In the genomic region with DNA sequence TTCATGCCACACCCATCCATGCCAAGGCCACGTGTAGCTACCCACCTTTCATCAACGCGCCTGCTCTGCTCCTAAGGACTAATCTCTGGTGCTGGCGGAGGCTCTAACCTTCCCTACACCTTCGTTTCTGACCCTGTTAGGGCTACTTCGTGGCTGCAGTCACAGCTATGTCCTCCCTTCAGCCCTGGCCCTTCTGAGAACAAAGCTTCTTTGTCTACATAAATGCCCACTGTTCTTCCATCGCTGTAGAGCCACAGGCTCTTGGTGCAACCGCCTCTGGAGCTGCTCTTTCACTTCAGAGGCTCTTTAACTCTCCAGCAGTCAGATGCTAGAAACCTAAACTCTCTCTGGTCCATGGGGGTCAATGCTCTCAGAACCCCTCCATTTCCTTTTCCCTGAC, we compare ENCODE assay signal across 12 mouse cellular contexts. TPM values are rescaled to one million over a fixed set of nuclear protein-coding genes. Genes with fewer than 3 reads are reported as not detected.
DNase-seq lines count a peak whose midpoint lies in the region; ATAC-seq and TF ChIP-seq lines count a peak whose summit lies in the region.
"Had no signal": no experiment of that assay in that cellular context is flagged by ENCODE, and none has a peak within 500 bp of the region (broad histone marks: within the 10 kb centered on the region; RNA-seq: fewer than 3 reads in every experiment).

No protein-coding gene starts in this region.

- no peak overlapping the region for H3K4me3 ChIP-seq in cerebellum, adult 2 months (replicated peaks; ENCODE audit: insufficient read depth, low read depth, low read length)
- H3K4me3 ChIP-seq in hindbrain, embryonic 12.5 days = no peak overlapping the region
- no peak overlapping the region for H3K4me3 ChIP-seq in hindbrain, embryonic 14.5 days (replicated peaks; ENCODE audit: low read length)
- H3K4me3 ChIP-seq in neural tube, embryonic 12.5 days = no peak overlapping the region
- H3K4me3 ChIP-seq in neural tube, embryonic 15.5 days (replicated peaks) = no peak overlapping the region
- H3K4me3 ChIP-seq: hindbrain, embryonic 15.5 days; lung, embryonic 15.5 days had no signal

- WGBS in cerebellum, adult 2 months = 60% methylated on average over 8 of the region's 8 CpGs
- WGBS in hindbrain, embryonic 12.5 days = 53% methylated on average over 8 of the region's 8 CpGs
- 55% methylated on average over 8 of the region's 8 CpGs for WGBS in hindbrain, embryonic 14.5 days
- 55% methylated on average over 8 of the region's 8 CpGs for WGBS in neural tube, embryonic 12.5 days
- WGBS in neural tube, embryonic 15.5 days = 58% methylated on average over 8 of the region's 8 CpGs

- no peak for ATAC-seq in hindbrain, embryonic 12.5 days (ENCODE audit: low FRiP score)
- ATAC-seq in hindbrain, embryonic 14.5 days (ENCODE audit: low FRiP score) = no peak
- ATAC-seq in neural tube, embryonic 12.5 days (ENCODE audit: low FRiP score, low read depth) = no peak
- no peak for ATAC-seq in neural tube, embryonic 15.5 days (ENCODE audit: low FRiP score)

- H3K9ac ChIP-seq in hindbrain, embryonic 12.5 days = no peak overlapping the region
- no peak overlapping the region for H3K9ac ChIP-seq in hindbrain, embryonic 14.5 days
- peak overlapping the region; percentile 17; the same call in 1 of the 2 replicates for H3K9ac ChIP-seq in neural tube, embryonic 12.5 days
- H3K9ac ChIP-seq in neural tube, embryonic 15.5 days (replicated peaks) = no peak overlapping the region
- H3K9ac ChIP-seq: hindbrain, embryonic 15.5 days; lung, embryonic 15.5 days had no signal

- H3K4me1 ChIP-seq in cerebellum, adult 2 months (ENCODE audit: control insufficient read depth, insufficient read depth, low read length) = peaks cover 39% of the 10 kb centered on the region
- H3K4me1 ChIP-seq in hindbrain, embryonic 12.5 days = peaks cover 24% of the 10 kb centered on the region
- H3K4me1 ChIP-seq in hindbrain, embryonic 14.5 days (replicated peaks; ENCODE audit: control insufficient read depth, insufficient read depth, low read length) = peaks cover 6% of the 10 kb centered on the region; the same call in 1 of the 2 replicates
- peaks cover 22% of the 10 kb centered on the region for H3K4me1 ChIP-seq in neural tube, embryonic 12.5 days
- H3K4me1 ChIP-seq in neural tube, embryonic 15.5 days = peaks cover 42% of the 10 kb centered on the region

- H3K27ac ChIP-seq in cerebellum, adult 2 months (ENCODE audit: insufficient read depth, low read length) = peak overlapping the region; percentile 48; the same call in 1 of the 2 replicates
- peak overlapping the region; percentile 23; the same call in 1 of the 2 replicates for H3K27ac ChIP-seq in hindbrain, embryonic 12.5 days
- H3K27ac ChIP-seq in hindbrain, embryonic 14.5 days = no peak overlapping the region
- H3K27ac ChIP-seq in neural tube, embryonic 12.5 days = no peak overlapping the region
- no peak overlapping the region for H3K27ac ChIP-seq in neural tube, embryonic 15.5 days (replicated peaks)
- H3K27ac ChIP-seq: hindbrain, embryonic 15.5 days; lung, embryonic 15.5 days had no signal

- H3K4me2 ChIP-seq in hindbrain, embryonic 12.5 days (replicated peaks) = no peak overlapping the region
- H3K4me2 ChIP-seq in hindbrain, embryonic 14.5 days (replicated peaks) = no peak overlapping the region
- H3K4me2 ChIP-seq in neural tube, embryonic 12.5 days (replicated peaks) = no peak overlapping the region
- H3K4me2 ChIP-seq in neural tube, embryonic 15.5 days = no peak overlapping the region
- H3K4me2 ChIP-seq: hindbrain, embryonic 15.5 days; lung, embryonic 15.5 days had no signal

- DNase-seq in cerebellum, adult 2 months = no peak
- no peak for DNase-seq in cerebellum, adult 18-20 months
- no peak for DNase-seq in hindbrain, embryonic 14.5 days (ENCODE audit: low spot score)
- no peak for DNase-seq in Muller cell, postnatal 12 days (ENCODE audit: inconsistent ontology term)
- no peak for DNase-seq in embryo, embryonic 11 days
- DNase-seq: adrenal gland, postnatal 36 days; cerebellum, adult 8-10 months had no signal

- peaks cover 13% of the 10 kb centered on the region for H3K36me3 ChIP-seq in hindbrain, embryonic 12.5 days
- peaks cover 3% of the 10 kb centered on the region for H3K36me3 ChIP-seq in hindbrain, embryonic 14.5 days (replicated peaks; ENCODE audit: control insufficient read depth, insufficient read depth)
- peaks cover 16% of the 10 kb centered on the region for H3K36me3 ChIP-seq in neural tube, embryonic 12.5 days
- H3K36me3 ChIP-seq in neural tube, embryonic 15.5 days = peaks cover 18% of the 10 kb centered on the region
- H3K36me3 ChIP-seq: lung, embryonic 15.5 days had no signal

- H3K27me3 ChIP-seq in cerebellum, adult 2 months (ENCODE audit: control insufficient read depth, insufficient read depth, low read length) = no peaks in the 10 kb centered on the region
- no peaks in the 10 kb centered on the region for H3K27me3 ChIP-seq in hindbrain, embryonic 12.5 days
- no peaks in the 10 kb centered on the region for H3K27me3 ChIP-seq in hindbrain, embryonic 14.5 days (ENCODE audit: control insufficient read depth, insufficient read depth, low read length)
- H3K27me3 ChIP-seq in neural tube, embryonic 12.5 days (replicated peaks) = no peaks in the 10 kb centered on the region
- H3K27me3 ChIP-seq in neural tube, embryonic 15.5 days (replicated peaks) = no peaks in the 10 kb centered on the region
- H3K27me3 ChIP-seq: hindbrain, embryonic 15.5 days; lung, embryonic 15.5 days had no signal

- no peak for TF ChIP-seq POLR2A in cerebellum, adult 2 months (IDR thresholded peaks at IDR 0.05; ENCODE audit: borderline replicate concordance, insufficient read depth, low read length)

- H3K9me3 ChIP-seq in hindbrain, embryonic 12.5 days (replicated peaks) = no peaks in the 10 kb centered on the region
- no peaks in the 10 kb centered on the region for H3K9me3 ChIP-seq in hindbrain, embryonic 14.5 days (ENCODE audit: control insufficient read depth, low read length)
- no peaks in the 10 kb centered on the region for H3K9me3 ChIP-seq in neural tube, embryonic 12.5 days
- H3K9me3 ChIP-seq in neural tube, embryonic 15.5 days (replicated peaks) = no peaks in the 10 kb centered on the region
- H3K9me3 ChIP-seq: hindbrain, embryonic 15.5 days; lung, embryonic 15.5 days had no signal

- TF ChIP-seq CTCF in cerebellum, adult 2 months (IDR thresholded peaks at IDR 0.05; ENCODE audit: borderline replicate concordance, insufficient read depth, low read depth, low read length) = no peak

RNA-seq across cellular contexts. Expression of a gene that starts 24.8 kb away (rescaled TPM):
- polyA plus RNA-seq in cerebellum, adult 2 months (2012; rRNA removed) = 150 and 157 TPM in 2 replicates
- polyA plus RNA-seq in hindbrain, embryonic 12.5 days (2016; fragmentation: Nextera tagmentation; extraction: Ambion mirVana) = 36.3 and 37.8 TPM in 2 replicates
- 31.0 and 33.9 TPM in 2 replicates for polyA plus RNA-seq in hindbrain, embryonic 14.5 days (2014; fragmentation: Nextera tagmentation; extraction: Ambion mirVana)
- polyA plus RNA-seq in neural tube, embryonic 12.5 days (2016; fragmentation: Nextera tagmentation; extraction: Ambion mirVana) = 38.0 and 42.4 TPM in 2 replicates
- polyA plus RNA-seq in neural tube, embryonic 15.5 days (2015; fragmentation: Nextera tagmentation; extraction: Ambion mirVana) = 28.5 and 33.2 TPM in 2 replicates

RNA-seq across cellular contexts. Expression of a gene that starts 50.3 kb away (rescaled TPM):
- 2.9 and 3.3 TPM in 2 replicates for polyA plus RNA-seq in cerebellum, adult 2 months (2012; rRNA removed)
- polyA plus RNA-seq in hindbrain, embryonic 12.5 days (2016; fragmentation: Nextera tagmentation; extraction: Ambion mirVana) = 29.7 and 30.0 TPM in 2 replicates
- polyA plus RNA-seq in hindbrain, embryonic 14.5 days (2014; fragmentation: Nextera tagmentation; extraction: Ambion mirVana) = 10.7 and 14.0 TPM in 2 replicates
- polyA plus RNA-seq in neural tube, embryonic 12.5 days (2016; fragmentation: Nextera tagmentation; extraction: Ambion mirVana) = 21.8 and 22.8 TPM in 2 replicates
- 6.6 and 7.1 TPM in 2 replicates for polyA plus RNA-seq in neural tube, embryonic 15.5 days (2015; fragmentation: Nextera tagmentation; extraction: Ambion mirVana)

RNA-seq across cellular contexts. Expression of a gene that starts 51.1 kb away (rescaled TPM):
- 32.6 and 36.5 TPM in 2 replicates for polyA plus RNA-seq in cerebellum, adult 2 months (2012; rRNA removed)
- 14.3 and 14.6 TPM in 2 replicates for polyA plus RNA-seq in hindbrain, embryonic 12.5 days (2016; fragmentation: Nextera tagmentation; extraction: Ambion mirVana)
- polyA plus RNA-seq in hindbrain, embryonic 14.5 days (2014; fragmentation: Nextera tagmentation; extraction: Ambion mirVana) = 10.0 and 10.4 TPM in 2 replicates
- 12.3 and 12.6 TPM in 2 replicates for polyA plus RNA-seq in neural tube, embryonic 12.5 days (2016; fragmentation: Nextera tagmentation; extraction: Ambion mirVana)
- 8.4 and 9.2 TPM in 2 replicates for polyA plus RNA-seq in neural tube, embryonic 15.5 days (2015; fragmentation: Nextera tagmentation; extraction: Ambion mirVana)

Comparison
In these comparisons a context has a peak if more than half of its experiments do, and no peak if none do; other contexts are left out.
1. H3K27ac ChIP-seq: peak in cerebellum, adult 2 months (single experiment) and hindbrain, embryonic 12.5 days (single experiment); none in hindbrain, embryonic 14.5 days (single experiment), neural tube, embryonic 12.5 days (single experiment) and neural tube, embryonic 15.5 days (single experiment).